Comparison of ENCODE assay signal across 9 mouse cellular contexts in the genomic region with DNA sequence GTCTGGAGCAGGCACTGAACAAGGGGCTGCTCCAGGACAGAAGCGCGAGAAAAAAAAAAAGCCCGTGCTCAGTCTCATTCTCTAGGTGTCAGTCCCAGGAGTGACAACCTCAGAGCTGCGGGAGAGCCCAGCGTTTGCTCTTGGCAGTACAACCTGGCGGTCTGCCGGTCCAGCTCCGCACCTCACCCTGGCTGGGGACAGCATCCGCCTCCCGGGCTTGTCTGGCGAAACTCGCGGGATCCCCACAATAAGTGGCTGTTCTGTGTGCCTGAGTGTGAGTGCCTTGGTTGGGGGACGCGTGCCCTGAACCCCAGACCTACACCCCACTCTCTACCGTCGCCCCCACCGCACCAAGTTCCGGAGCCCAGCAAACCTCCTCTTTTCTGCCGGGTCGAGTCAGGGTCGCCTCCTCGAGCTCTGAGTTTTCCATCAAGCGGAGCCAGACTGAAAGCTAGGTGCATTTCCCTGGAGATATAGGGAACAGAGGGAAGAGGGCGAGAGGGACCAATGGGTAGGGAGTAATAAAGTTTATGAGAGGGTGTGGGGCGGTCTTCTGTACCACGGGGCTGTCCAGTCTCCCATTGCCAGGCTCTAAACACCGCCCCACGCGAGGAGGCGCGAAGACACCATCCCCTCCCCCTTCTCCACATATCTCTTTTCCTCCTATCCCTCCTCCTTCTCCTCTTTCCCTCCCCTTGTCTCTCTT. TPM values are rescaled to one million over a fixed set of nuclear protein-coding genes. Genes with fewer than 3 reads are reported as not detected.
DNase-seq lines count a peak whose midpoint lies in the region; ATAC-seq and TF ChIP-seq lines count a peak whose summit lies in the region.
"Had no signal": no experiment of that assay in that cellular context is flagged by ENCODE, and none has a peak within 500 bp of the region (broad histone marks: within the 10 kb centered on the region; RNA-seq: fewer than 3 reads in every experiment).

No protein-coding gene starts in this region.

- no peaks in the 10 kb centered on the region for H3K36me3 ChIP-seq in heart, embryonic 13.5 days
- H3K36me3 ChIP-seq in CH12.LX (replicated peaks in 1 of 2; ENCODE audit: control insufficient read depth in 1 of 2, insufficient read depth in 1 of 2, low read length in 1 of 2), result no peaks in the 10 kb centered on the region
- no peaks in the 10 kb centered on the region for H3K36me3 ChIP-seq in forebrain, embryonic 16.5 days (ENCODE audit: control insufficient read depth, insufficient read depth)
- H3K36me3 ChIP-seq in liver, postnatal 0 days (replicated peaks; ENCODE audit: insufficient read depth, low read length), result no peaks in the 10 kb centered on the region

- dilution Hi-C loops in CH12.LX (cut with MboI; ENCODE audit: extremely low pct_ligation_motif_present, extremely low pct_unique_long_range_greater_than_20kb, low sequenced_read_pairs), result no loop called here

- H3K4me1 ChIP-seq in heart, embryonic 13.5 days, result peaks cover 35% of the 10 kb centered on the region
- peaks cover 6 to 13% of the 10 kb centered on the region in 2 experiments; a peak in 3 of 4 replicates for H3K4me1 ChIP-seq in CH12.LX (ENCODE audit: control insufficient read depth in 1 of 2, insufficient read depth in 2 of 2)
- peaks cover 23% of the 10 kb centered on the region for H3K4me1 ChIP-seq in forebrain, embryonic 16.5 days (replicated peaks; ENCODE audit: control insufficient read depth, insufficient read depth, low read length)
- peaks cover 13% of the 10 kb centered on the region for H3K4me1 ChIP-seq in liver, postnatal 0 days (ENCODE audit: insufficient read depth)

- in situ Hi-C loops in CH12.LX (cut with MboI; ENCODE audit: low pct_ligation_motif_present, low pct_unique_long_range_greater_than_20kb, low sequenced_read_pairs), result no loop called here

- TF ChIP-seq RAD21 in CH12.LX (IDR thresholded peaks at IDR 0.05; ENCODE audit: low read depth, low read length), result no peak

- ATAC-seq in heart, embryonic 13.5 days (ENCODE audit: extremely low read depth, insufficient number of reproducible peaks, low FRiP score, low TSS enrichment), result peak; percentile 45; the same call in 1 of the 2 replicates
- peak; percentile 57 for ATAC-seq in forebrain, embryonic 16.5 days
- peak; percentile 27; the same call in 1 of the 2 replicates for ATAC-seq in liver, postnatal 0 days

- TF ChIP-seq POLR2A in CH12.LX (IDR thresholded peaks at IDR 0.05; ENCODE audit: low read depth, low read length), result no peak

- H3K79me2 ChIP-seq in CH12.LX (replicated peaks; ENCODE audit: control insufficient read depth, extremely low read depth, insufficient read depth, poor library complexity, severe bottlenecking), result no peaks in the 10 kb centered on the region

- peak overlapping the region; percentile 86 for H3K4me2 ChIP-seq in heart, embryonic 13.5 days
- peak overlapping the region; percentile 97 for H3K4me2 ChIP-seq in CH12.LX (ENCODE audit: insufficient read depth, low read depth, poor library complexity, severe bottlenecking)
- H3K4me2 ChIP-seq in forebrain, embryonic 16.5 days (ENCODE audit: low read length), result peak overlapping the region; percentile 64
- peak overlapping the region; percentile 66 for H3K4me2 ChIP-seq in liver, postnatal 0 days (ENCODE audit: low read depth, low read length)

- WGBS in heart, embryonic 13.5 days, result under 1% methylated on average over 32 of the region's 32 CpGs
- 0% methylated on average over 32 of the region's 32 CpGs for WGBS in forebrain, embryonic 16.5 days
- WGBS in liver, postnatal 0 days (ENCODE audit: insufficient replicate concordance), result under 1% methylated on average over 32 of the region's 32 CpGs

- H3K27ac ChIP-seq in heart, embryonic 13.5 days (replicated peaks), result no peak overlapping the region
- H3K27ac ChIP-seq in CH12.LX (ENCODE audit: insufficient read depth, low read depth), result no peak overlapping the region
- no peak overlapping the region for H3K27ac ChIP-seq in forebrain, embryonic 16.5 days (ENCODE audit: low read length)
- no peak overlapping the region for H3K27ac ChIP-seq in liver, postnatal 0 days (ENCODE audit: low read depth)

- peak overlapping the region; percentile 56 for H3K4me3 ChIP-seq in heart, embryonic 13.5 days
- peak overlapping the region in 2 of 3 experiments; percentile 17 to 54 for H3K4me3 ChIP-seq in CH12.LX (replicated peaks in 1 of 3; ENCODE audit: low read depth in 2 of 3, low read length in 2 of 3, poor library complexity in 1 of 3)
- peak overlapping the region; percentile 42 for H3K4me3 ChIP-seq in forebrain, embryonic 16.5 days (replicated peaks; ENCODE audit: low read length)
- H3K4me3 ChIP-seq in liver, postnatal 0 days (ENCODE audit: low read depth, low read length), result peak overlapping the region; percentile 38

- no peak for TF ChIP-seq EP300 in CH12.LX (IDR thresholded peaks at IDR 0.05; ENCODE audit: low read length)
- TF ChIP-seq EP300 in liver, postnatal 0 days (IDR thresholded peaks at IDR 0.05; ENCODE audit: low read depth), result no peak

- intact Hi-C loops in heart, postnatal 36 days (cut with DNase I), result no loop called here

- H3K27me3 ChIP-seq in heart, embryonic 13.5 days (replicated peaks), result peaks cover 100% of the 10 kb centered on the region
- peaks cover 96% of the 10 kb centered on the region for H3K27me3 ChIP-seq in CH12.LX (replicated peaks)
- peaks cover 91% of the 10 kb centered on the region for H3K27me3 ChIP-seq in forebrain, embryonic 16.5 days (replicated peaks; ENCODE audit: control insufficient read depth, insufficient read depth, low read length)
- peaks cover 98% of the 10 kb centered on the region for H3K27me3 ChIP-seq in liver, postnatal 0 days (ENCODE audit: insufficient read depth, low read length)

- DNase-seq in heart, postnatal 36 days, result no peak
- no peak for DNase-seq in CH12.LX (ENCODE audit: extremely low read depth)
- DNase-seq in liver, postnatal 0 days, result no peak
- no peak for DNase-seq in urinary bladder, adult 2 months (ENCODE audit: low spot score)
- no peak for DNase-seq in left cerebral cortex, adult 8-10 months (ENCODE audit: low spot score in 2 of 2)
- no peak for DNase-seq in cerebellum, postnatal 25 days
- DNase-seq: right cerebral cortex, postnatal 14 days had no signal

- H3K9me3 ChIP-seq in heart, embryonic 13.5 days, result no peaks in the 10 kb centered on the region
- H3K9me3 ChIP-seq in CH12.LX (replicated peaks; ENCODE audit: low read length), result no peaks in the 10 kb centered on the region
- no peaks in the 10 kb centered on the region for H3K9me3 ChIP-seq in forebrain, embryonic 16.5 days (ENCODE audit: control insufficient read depth, low read length)
- no peaks in the 10 kb centered on the region for H3K9me3 ChIP-seq in liver, postnatal 0 days (ENCODE audit: low read length)

- TF ChIP-seq CTCF in CH12.LX (conservative IDR thresholded peaks at IDR 0.05 in 1 of 2, IDR thresholded peaks at IDR 0.05 in 1 of 2; ENCODE audit: low read depth in 2 of 2, low read length in 2 of 2), result no peak
- no peak for TF ChIP-seq CTCF in liver, postnatal 0 days (IDR thresholded peaks at IDR 0.05; ENCODE audit: low read depth)

- H3K9ac ChIP-seq in heart, embryonic 13.5 days, result peak overlapping the region; percentile 37; the same call in 1 of the 2 replicates
- H3K9ac ChIP-seq in CH12.LX (ENCODE audit: insufficient read depth, low read depth), result no peak overlapping the region
- no peak overlapping the region for H3K9ac ChIP-seq in forebrain, embryonic 16.5 days (replicated peaks; ENCODE audit: low read depth, low read length)
- H3K9ac ChIP-seq in liver, postnatal 0 days (replicated peaks), result no peak overlapping the region

RNA-seq across cellular contexts. Expression of gene Vax2, which starts 0.6 kb away (rescaled TPM):
- not detected in 2 replicates for polyA plus RNA-seq in heart, embryonic 13.5 days (2015; fragmentation: Nextera tagmentation; extraction: Ambion mirVana)
- total RNA-seq in heart, postnatal 36 days (2021), result not detected
- not detected in 2 replicates for total RNA-seq in CH12.LX (2012; rRNA removed)
- not detected in 2 replicates for total RNA-seq in CH12.LX (2014; rRNA removed)
- not detected in 2 replicates for polyA plus RNA-seq in CH12.LX (2012; ENCODE audit: insufficient read length, low read depth)
- not detected in 2 replicates for polyA plus RNA-seq in forebrain, embryonic 16.5 days (2015; fragmentation: Nextera tagmentation; extraction: Ambion mirVana)
- not detected in 2 replicates for polyA plus RNA-seq in liver, postnatal 0 days (2015; fragmentation: Nextera tagmentation; extraction: Ambion mirVana)
- 0.06 TPM in 1 of 2 replicates, not detected in the other for polyA plus RNA-seq in urinary bladder, adult 2 months (2012; rRNA removed)
- total RNA-seq in left cerebral cortex, adult 8-10 months (2022), result not detected

RNA-seq across cellular contexts. Expression of gene Atp6v1b1, which starts 32.3 kb away (rescaled TPM):
- polyA plus RNA-seq in heart, embryonic 13.5 days (2015; fragmentation: Nextera tagmentation; extraction: Ambion mirVana), result not detected in 2 replicates
- total RNA-seq in heart, postnatal 36 days (2021), result not detected
- total RNA-seq in CH12.LX (2012; rRNA removed), result not detected in 2 replicates
- total RNA-seq in CH12.LX (2014; rRNA removed), result not detected in 2 replicates
- polyA plus RNA-seq in CH12.LX (2012; ENCODE audit: insufficient read length, low read depth), result not detected in 2 replicates
- 0.24 TPM in 2 replicates for polyA plus RNA-seq in forebrain, embryonic 16.5 days (2015; fragmentation: Nextera tagmentation; extraction: Ambion mirVana)
- polyA plus RNA-seq in liver, postnatal 0 days (2015; fragmentation: Nextera tagmentation; extraction: Ambion mirVana), result not detected in 2 replicates
- polyA plus RNA-seq in urinary bladder, adult 2 months (2012; rRNA removed), result not detected in 2 replicates
- not detected for total RNA-seq in left cerebral cortex, adult 8-10 months (2022)

RNA-seq across cellular contexts. Expression of gene Cd207, which starts 32.9 kb away (rescaled TPM):
- 0.09 TPM in 1 of 2 replicates, not detected in the other for polyA plus RNA-seq in heart, embryonic 13.5 days (2015; fragmentation: Nextera tagmentation; extraction: Ambion mirVana)
- total RNA-seq in heart, postnatal 36 days (2021), result under 1 TPM; 0.79 to 0.83 TPM
- total RNA-seq in CH12.LX (2012; rRNA removed), result not detected in 2 replicates
- not detected in 2 replicates for total RNA-seq in CH12.LX (2014; rRNA removed)
- polyA plus RNA-seq in CH12.LX (2012; ENCODE audit: insufficient read length, low read depth), result not detected in 2 replicates
- not detected in 2 replicates for polyA plus RNA-seq in forebrain, embryonic 16.5 days (2015; fragmentation: Nextera tagmentation; extraction: Ambion mirVana)
- polyA plus RNA-seq in liver, postnatal 0 days (2015; fragmentation: Nextera tagmentation; extraction: Ambion mirVana), result 1.3 and 1.6 TPM in 2 replicates
- polyA plus RNA-seq in urinary bladder, adult 2 months (2012; rRNA removed), result not detected in 2 replicates
- total RNA-seq in left cerebral cortex, adult 8-10 months (2022), result under 1 TPM in 1 of 4 experiments, not detected in 3; 0.21 TPM

RNA-seq across cellular contexts. Expression of gene Ankrd53, which starts 51.9 kb away (rescaled TPM):
- polyA plus RNA-seq in heart, embryonic 13.5 days (2015; fragmentation: Nextera tagmentation; extraction: Ambion mirVana), result not detected in 2 replicates
- total RNA-seq in heart, postnatal 36 days (2021), result not detected
- total RNA-seq in CH12.LX (2012; rRNA removed) (0.08 and 0.13 TPM in 2 replicates), CH12.LX (2014; rRNA removed) (not detected in 2 replicates)
- polyA plus RNA-seq in CH12.LX (2012; ENCODE audit: insufficient read length, low read depth), result 0.34 and 0.36 TPM in 2 replicates
- 0.18 TPM in 1 of 2 replicates, not detected in the other for polyA plus RNA-seq in forebrain, embryonic 16.5 days (2015; fragmentation: Nextera tagmentation; extraction: Ambion mirVana)
- not detected in 2 replicates for polyA plus RNA-seq in liver, postnatal 0 days (2015; fragmentation: Nextera tagmentation; extraction: Ambion mirVana)
- polyA plus RNA-seq in urinary bladder, adult 2 months (2012; rRNA removed), result not detected in 2 replicates
- total RNA-seq in left cerebral cortex, adult 8-10 months (2022), result not detected

RNA-seq across cellular contexts. Expression of gene Clec4f, which starts 54.5 kb away (rescaled TPM):
- polyA plus RNA-seq in heart, embryonic 13.5 days (2015; fragmentation: Nextera tagmentation; extraction: Ambion mirVana), result 0.23 and 0.27 TPM in 2 replicates
- total RNA-seq in heart, postnatal 36 days (2021), result not detected
- total RNA-seq in CH12.LX (2012; rRNA removed), result not detected in 2 replicates
- total RNA-seq in CH12.LX (2014; rRNA removed), result not detected in 2 replicates
- not detected in 2 replicates for polyA plus RNA-seq in CH12.LX (2012; ENCODE audit: insufficient read length, low read depth)
- polyA plus RNA-seq in forebrain, embryonic 16.5 days (2015; fragmentation: Nextera tagmentation; extraction: Ambion mirVana), result not detected in 2 replicates
- polyA plus RNA-seq in liver, postnatal 0 days (2015; fragmentation: Nextera tagmentation; extraction: Ambion mirVana), result 72.5 and 75.0 TPM in 2 replicates
- polyA plus RNA-seq in urinary bladder, adult 2 months (2012; rRNA removed), result not detected in 2 replicates
- not detected for total RNA-seq in left cerebral cortex, adult 8-10 months (2022)
